ENCODE assay signal across 14 mouse cellular contexts in genomic region chr1:41891730-41892129, GRCm38 (mm10).
A peak's percentile ranks its signal among the peaks of the same experiment; 100 is the strongest.
DNase-seq lines count a peak whose midpoint lies in the region; ATAC-seq lines count a peak whose summit lies in the region.
"Had no signal": no experiment of that assay in that cellular context is flagged by ENCODE, and none has a peak within 500 bp of the region (broad histone marks: within the 10 kb centered on the region; RNA-seq: fewer than 3 reads in every experiment).

No protein-coding gene starts in this region.

- no peak overlapping the region for H3K4me3 ChIP-seq in hindbrain, embryonic 10.5 days
- no peak overlapping the region for H3K4me3 ChIP-seq in hindbrain, embryonic 13.5 days
- no peak overlapping the region for H3K4me3 ChIP-seq in embryonic facial prominence, embryonic 10.5 days
- H3K4me3 ChIP-seq in forebrain, embryonic 16.5 days (replicated peaks; ENCODE audit: low read length): no peak overlapping the region
- no peak overlapping the region for H3K4me3 ChIP-seq in midbrain, embryonic 13.5 days (replicated peaks)
- no peak overlapping the region for H3K4me3 ChIP-seq in liver, embryonic 11.5 days (ENCODE audit: low read depth, low read length)
- H3K4me3 ChIP-seq: limb, embryonic 10.5 days; liver, embryonic 15.5 days; myocyte had no signal

- H3K9me3 ChIP-seq in hindbrain, embryonic 10.5 days: no peaks in the 10 kb centered on the region
- no peaks in the 10 kb centered on the region for H3K9me3 ChIP-seq in hindbrain, embryonic 13.5 days
- H3K9me3 ChIP-seq in embryonic facial prominence, embryonic 10.5 days: no peaks in the 10 kb centered on the region
- no peaks in the 10 kb centered on the region for H3K9me3 ChIP-seq in forebrain, embryonic 16.5 days (ENCODE audit: control insufficient read depth, low read length)
- H3K9me3 ChIP-seq in midbrain, embryonic 13.5 days: no peaks in the 10 kb centered on the region
- no peaks in the 10 kb centered on the region for H3K9me3 ChIP-seq in liver, embryonic 11.5 days (ENCODE audit: control insufficient read depth, low read length)
- H3K9me3 ChIP-seq: limb, embryonic 10.5 days; liver, embryonic 15.5 days had no signal

- ATAC-seq in hindbrain, embryonic 13.5 days (ENCODE audit: low FRiP score): no peak
- peak; percentile 43; the same call in 1 of the 2 replicates for ATAC-seq in forebrain, embryonic 16.5 days
- ATAC-seq in midbrain, embryonic 13.5 days: 0 out of 2 replicates have a peak, but pooled peaks have one; percentile 15
- ATAC-seq in liver, embryonic 11.5 days (replicated peaks; ENCODE audit: low FRiP score): no peak

- H3K27me3 ChIP-seq in hindbrain, embryonic 10.5 days (ENCODE audit: insufficient read depth, poor library complexity, severe bottlenecking): no peaks in the 10 kb centered on the region
- no peaks in the 10 kb centered on the region for H3K27me3 ChIP-seq in hindbrain, embryonic 13.5 days
- peaks cover 5% of the 10 kb centered on the region; the same call in 1 of the 2 replicates for H3K27me3 ChIP-seq in embryonic facial prominence, embryonic 10.5 days (replicated peaks; ENCODE audit: low read depth, poor library complexity, severe bottlenecking)
- H3K27me3 ChIP-seq in forebrain, embryonic 16.5 days (replicated peaks; ENCODE audit: control insufficient read depth, insufficient read depth, low read length): no peaks in the 10 kb centered on the region
- no peaks in the 10 kb centered on the region for H3K27me3 ChIP-seq in midbrain, embryonic 13.5 days
- H3K27me3 ChIP-seq in liver, embryonic 11.5 days (replicated peaks; ENCODE audit: control insufficient read depth, insufficient read depth, low read length): no peaks in the 10 kb centered on the region
- H3K27me3 ChIP-seq: liver, embryonic 15.5 days had no signal

- peaks cover 60% of the 10 kb centered on the region for H3K4me1 ChIP-seq in hindbrain, embryonic 10.5 days (replicated peaks)
- H3K4me1 ChIP-seq in hindbrain, embryonic 13.5 days (replicated peaks): peaks cover 39% of the 10 kb centered on the region
- peaks cover 64% of the 10 kb centered on the region for H3K4me1 ChIP-seq in embryonic facial prominence, embryonic 10.5 days
- peaks cover 32% of the 10 kb centered on the region for H3K4me1 ChIP-seq in forebrain, embryonic 16.5 days (replicated peaks; ENCODE audit: control insufficient read depth, insufficient read depth, low read length)
- peaks cover 47% of the 10 kb centered on the region for H3K4me1 ChIP-seq in midbrain, embryonic 13.5 days (replicated peaks)
- no peaks in the 10 kb centered on the region for H3K4me1 ChIP-seq in liver, embryonic 11.5 days (replicated peaks; ENCODE audit: control insufficient read depth, insufficient read depth, low read length)
- H3K4me1 ChIP-seq: liver, embryonic 15.5 days had no signal

- no peak for DNase-seq in hindbrain, embryonic 10.5 days (ENCODE audit: low spot score)
- no peak for DNase-seq in embryonic facial prominence, embryonic 10.5 days (ENCODE audit: low spot score)
- DNase-seq in gastrocnemius, postnatal 14 days: no peak
- no peak for DNase-seq in heart, adult 18-20 months
- DNase-seq in liver, embryonic 11.5 days (ENCODE audit: low spot score): no peak
- DNase-seq: adrenal gland, adult 8-10 months; kidney, adult 11 months; lung, postnatal 36 days had no signal

- peak overlapping the region; percentile 87 for H3K27ac ChIP-seq in hindbrain, embryonic 10.5 days
- no peak overlapping the region for H3K27ac ChIP-seq in hindbrain, embryonic 13.5 days
- peak overlapping the region; percentile 83; the same call in 1 of the 2 replicates for H3K27ac ChIP-seq in embryonic facial prominence, embryonic 10.5 days (replicated peaks)
- peak overlapping the region; percentile 75 for H3K27ac ChIP-seq in forebrain, embryonic 16.5 days (ENCODE audit: low read length)
- peak overlapping the region; percentile 57; the same call in 1 of the 2 replicates for H3K27ac ChIP-seq in midbrain, embryonic 13.5 days
- H3K27ac ChIP-seq in liver, embryonic 11.5 days (ENCODE audit: low read depth, low read length): no peak overlapping the region
- H3K27ac ChIP-seq: liver, embryonic 15.5 days had no signal

- intact Hi-C loops in gastrocnemius, postnatal 14 days (cut with DNase I; ENCODE audit: low total_unique reads): no loop called here

- no peaks in the 10 kb centered on the region for H3K36me3 ChIP-seq in hindbrain, embryonic 10.5 days
- H3K36me3 ChIP-seq in hindbrain, embryonic 13.5 days: no peaks in the 10 kb centered on the region
- H3K36me3 ChIP-seq in embryonic facial prominence, embryonic 10.5 days (replicated peaks): no peaks in the 10 kb centered on the region
- no peaks in the 10 kb centered on the region for H3K36me3 ChIP-seq in forebrain, embryonic 16.5 days (ENCODE audit: control insufficient read depth, insufficient read depth)
- no peaks in the 10 kb centered on the region for H3K36me3 ChIP-seq in midbrain, embryonic 13.5 days
- H3K36me3 ChIP-seq in liver, embryonic 11.5 days (ENCODE audit: control insufficient read depth, insufficient read depth, low read length): no peaks in the 10 kb centered on the region
- H3K36me3 ChIP-seq: limb, embryonic 10.5 days; liver, embryonic 15.5 days had no signal

- H3K4me2 ChIP-seq in hindbrain, embryonic 13.5 days: no peak overlapping the region
- H3K4me2 ChIP-seq in forebrain, embryonic 16.5 days (ENCODE audit: low read length): peak overlapping the region; percentile 29
- H3K4me2 ChIP-seq in midbrain, embryonic 13.5 days (replicated peaks): no peak overlapping the region
- no peak overlapping the region for H3K4me2 ChIP-seq in liver, embryonic 11.5 days
- H3K4me2 ChIP-seq: liver, embryonic 15.5 days had no signal

- 52% methylated on average over 11 of the region's 11 CpGs for WGBS in hindbrain, embryonic 10.5 days
- WGBS in hindbrain, embryonic 13.5 days: 45% methylated on average over 11 of the region's 11 CpGs
- 78% methylated on average over 11 of the region's 11 CpGs for WGBS in embryonic facial prominence, embryonic 10.5 days
- WGBS in forebrain, embryonic 16.5 days: 13% methylated on average over 11 of the region's 11 CpGs
- 26% methylated on average over 11 of the region's 11 CpGs for WGBS in midbrain, embryonic 13.5 days
- WGBS in liver, embryonic 11.5 days: 89% methylated on average over 11 of the region's 11 CpGs

- H3K9ac ChIP-seq in hindbrain, embryonic 13.5 days: no peak overlapping the region
- no peak overlapping the region for H3K9ac ChIP-seq in forebrain, embryonic 16.5 days (replicated peaks; ENCODE audit: low read depth, low read length)
- H3K9ac ChIP-seq in midbrain, embryonic 13.5 days (replicated peaks): no peak overlapping the region
- H3K9ac ChIP-seq in liver, embryonic 11.5 days (ENCODE audit: low read depth, low read length): no peak overlapping the region
- H3K9ac ChIP-seq: liver, embryonic 15.5 days had no signal

Comparison
In these comparisons a context has a peak if more than half of its experiments do, and no peak if none do; other contexts are left out.
1. H3K27ac ChIP-seq: peak in hindbrain, embryonic 10.5 days (single experiment), embryonic facial prominence, embryonic 10.5 days (single experiment), forebrain, embryonic 16.5 days (single experiment) and midbrain, embryonic 13.5 days (single experiment); none in hindbrain, embryonic 13.5 days (single experiment) and liver, embryonic 11.5 days (single experiment).
2. ATAC-seq: peak in forebrain, embryonic 16.5 days (single experiment) and midbrain, embryonic 13.5 days (single experiment); none in hindbrain, embryonic 13.5 days (single experiment) and liver, embryonic 11.5 days (single experiment).